Mouse (Mus musculus) spleen, embryonic (tissue): Measurements from ENCODE around the gene Syt7.

Experiments used
- CTCF ChIA-PET: fragments of 350-600 bp; sonication (Branson Sonifier 250); formaldehyde crosslinking; loops from one replicate; lab custom pipeline; 2022; lab: Charles Lee

Syt7 gene

DNA sequence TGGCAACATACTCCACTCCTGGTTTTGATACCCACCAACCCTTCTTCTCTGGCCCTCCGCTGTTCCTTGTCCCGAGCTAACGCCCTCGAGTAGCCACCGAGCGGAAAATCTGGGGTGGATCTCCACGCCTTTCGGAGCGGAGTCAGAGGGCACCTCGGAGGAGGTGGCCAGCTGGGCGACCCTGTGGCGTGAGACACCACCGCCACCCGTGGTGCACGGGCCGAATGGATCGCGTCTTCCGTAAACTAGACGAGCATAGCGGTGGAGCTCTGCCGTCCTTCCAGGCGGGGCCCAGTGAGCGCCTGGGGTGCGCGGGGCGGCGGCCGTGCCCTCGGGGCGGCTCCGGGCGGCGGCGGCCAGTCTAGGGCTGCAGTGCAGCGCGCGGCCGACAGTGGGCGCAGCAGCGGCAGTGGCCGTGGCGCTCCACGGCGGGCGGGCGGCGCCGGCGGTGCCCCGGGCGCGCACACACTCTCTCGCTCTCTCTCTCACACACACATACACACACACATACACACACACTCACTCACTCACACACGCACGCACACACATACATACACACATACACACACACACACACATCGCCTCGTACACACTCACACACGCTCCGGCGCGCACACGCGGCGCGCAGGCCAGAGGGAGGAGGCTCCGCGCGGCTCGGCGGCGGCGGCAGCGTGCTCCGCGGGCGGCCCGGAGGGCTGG is at the start of gene Syt7:
Gene Syt7 (plus strand): TSS at position 476 of the 699 bp plus-strand sequence.
- CTCF ChIA-PET: no interaction called here

GRCm38 (mm10) chr19:10339271-10339670 is 49.6 kb upstream of the Syt7 start:
- CTCF ChIA-PET: no interaction called here

- CTCF ChIA-PET: no interaction called here
Observed at GRCm38 (mm10) chr19:10340661-10341060, 48.2 kb upstream of the Syt7 start.

DNA sequence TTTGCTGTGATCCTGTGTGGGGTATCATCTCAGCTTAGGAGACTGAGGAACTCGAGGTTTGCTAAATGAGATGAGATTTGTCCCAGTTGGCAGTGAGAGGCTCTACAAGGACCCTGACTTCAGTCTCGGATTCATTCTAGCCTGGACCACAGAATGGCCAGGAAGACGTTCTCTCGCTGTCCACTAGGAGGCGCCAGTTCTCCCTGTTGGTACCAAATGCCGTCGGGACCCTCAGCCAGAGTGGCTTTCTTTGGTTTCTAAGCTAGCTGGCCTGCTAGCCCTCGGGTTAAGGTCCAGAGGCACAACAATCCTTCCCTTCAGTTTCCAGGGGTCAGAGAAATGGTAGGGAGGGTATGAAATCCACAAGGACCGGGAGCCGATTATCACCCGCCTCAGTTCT is 47.7 kb upstream of the Syt7 start:
- CTCF ChIA-PET: no interaction called here

GRCm38 (mm10) chr19:10341817-10342439 is 47.0 kb upstream of the Syt7 start:
- CTCF ChIA-PET: no interaction called here

GRCm38 (mm10) chr19:10343866-10344265 is 45.0 kb upstream of the Syt7 start:
- CTCF ChIA-PET: no interaction called here

GRCm38 (mm10) chr19:10345696-10346095 is 43.2 kb upstream of the Syt7 start:
- CTCF ChIA-PET: no interaction called here

GRCm38 (mm10) chr19:10347628-10348273 is 41.1 kb upstream of the Syt7 start:
- CTCF ChIA-PET: no interaction called here

DNA sequence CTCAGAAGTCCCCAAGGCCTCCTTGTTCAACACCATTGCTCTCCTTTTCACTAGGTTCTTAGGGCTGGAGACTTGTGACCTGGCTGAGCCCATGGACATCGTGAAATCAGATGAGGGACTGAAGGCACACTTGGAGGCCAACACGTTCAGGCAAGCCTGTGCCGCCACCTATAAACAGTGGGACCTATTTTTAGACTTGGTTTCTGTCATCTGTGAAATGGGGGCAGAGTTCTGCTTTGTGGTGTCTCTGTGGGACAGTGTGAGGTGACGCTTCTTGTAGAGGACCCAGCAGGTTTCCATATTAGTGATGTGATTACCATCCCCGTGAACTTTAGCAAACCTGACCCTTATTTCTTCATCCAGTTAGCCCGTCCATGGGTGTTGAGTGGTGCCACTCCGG is 36.7 kb upstream of the Syt7 start:
- CTCF ChIA-PET: no interaction called here

DNA sequence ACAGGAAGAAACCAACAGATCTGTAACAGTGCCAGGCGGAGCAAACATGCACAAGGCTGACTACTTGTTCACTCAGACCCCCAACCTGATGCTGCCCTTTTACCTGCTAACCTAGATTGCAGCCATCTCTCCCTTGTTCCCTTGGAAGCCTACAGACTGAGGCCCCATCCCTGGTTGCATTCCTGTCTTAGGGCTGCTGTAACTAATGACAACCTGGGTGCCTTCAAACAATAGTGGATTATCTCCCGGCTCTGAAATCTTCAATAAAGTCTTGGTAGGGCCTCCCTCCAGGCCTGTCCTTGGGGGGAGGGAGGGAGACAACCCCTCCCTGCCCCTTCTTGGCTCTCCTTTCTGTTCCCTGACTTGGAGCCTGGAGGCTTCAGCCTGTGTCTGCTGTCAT is 34.1 kb upstream of the Syt7 start:
- CTCF ChIA-PET: no interaction called here

- CTCF ChIA-PET: interaction anchor here (0.7 kb wide), 1 partner anchor 23 kb away, joined by 3 read pairs; no protein-coding TSS in a partner anchor
Observed at GRCm38 (mm10) chr19:10356845-10357503, 31.9 kb upstream of the Syt7 start.

GRCm38 (mm10) chr19:10359105-10359946 is 29.6 kb upstream of the Syt7 start:
- CTCF ChIA-PET: no interaction called here

DNA sequence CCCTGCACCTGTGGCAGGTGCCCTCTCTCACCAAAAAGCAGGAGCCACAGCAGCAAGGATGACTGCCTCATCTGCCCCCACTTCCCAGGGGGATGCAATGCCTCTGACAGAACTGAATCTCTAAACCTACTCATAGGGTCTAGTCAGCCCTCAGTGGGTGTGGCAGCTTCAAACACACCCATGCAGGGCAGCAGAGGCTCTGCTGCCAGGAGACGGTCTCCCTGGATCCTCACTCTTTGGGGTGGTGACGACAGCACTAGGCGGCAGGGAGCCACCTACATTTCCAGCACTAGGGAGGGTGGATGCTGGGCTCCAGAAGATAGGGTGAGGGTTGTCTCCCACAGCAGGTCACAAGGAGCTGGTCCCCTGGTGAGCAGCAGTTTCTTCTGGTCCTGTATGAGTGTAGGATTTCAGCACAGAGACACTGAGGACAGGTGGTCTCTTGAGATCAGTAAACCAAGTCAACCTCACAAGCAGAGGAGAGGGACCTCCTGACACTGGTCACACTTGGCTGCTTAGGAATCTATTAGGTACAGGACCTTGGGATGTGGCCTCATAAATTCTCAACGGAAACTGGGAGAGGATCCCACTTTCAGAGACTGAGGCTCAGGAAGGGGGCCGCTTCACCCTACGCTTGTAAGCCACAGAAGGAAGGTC is 26.3 kb upstream of the Syt7 start:
- CTCF ChIA-PET: no interaction called here

GRCm38 (mm10) chr19:10363869-10364268 is 25.0 kb upstream of the Syt7 start:
- CTCF ChIA-PET: no interaction called here

DNA sequence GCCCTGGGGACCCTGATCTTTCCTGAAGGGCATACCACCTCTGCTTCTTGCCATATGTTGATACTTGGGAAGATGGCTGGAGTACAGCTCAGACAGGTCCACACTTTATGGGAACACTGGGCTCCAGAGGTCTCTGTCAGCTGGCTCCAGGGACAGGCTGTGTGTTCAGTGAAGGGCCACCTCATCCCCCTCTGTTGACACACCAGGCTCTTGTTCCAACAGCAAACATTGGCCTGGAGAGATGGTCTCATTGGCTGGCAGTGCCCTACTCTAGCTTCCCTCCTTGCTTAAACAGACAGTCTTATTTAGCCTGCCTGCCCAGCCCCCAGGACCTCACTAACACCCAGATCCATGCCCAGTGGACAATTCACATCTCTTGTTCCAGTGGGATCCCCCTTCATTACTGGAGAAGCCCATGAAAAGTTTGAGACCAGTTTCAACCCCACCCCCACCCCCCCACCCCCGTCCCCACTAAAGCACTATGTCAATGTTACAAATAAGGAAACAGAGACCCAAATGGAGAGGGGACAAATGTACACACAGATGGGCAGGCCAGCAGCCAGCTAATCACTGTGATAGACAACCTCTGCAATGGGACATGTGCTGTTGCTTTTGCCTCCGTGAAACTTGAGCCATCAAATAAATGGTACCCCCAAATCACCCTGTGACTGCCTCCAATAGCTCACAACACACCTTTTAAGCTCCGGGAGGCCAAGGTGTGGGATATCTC is 22.6 kb upstream of the Syt7 start:
- CTCF ChIA-PET: no interaction called here

- CTCF ChIA-PET: no interaction called here
Observed at GRCm38 (mm10) chr19:10367802-10368201, 21.1 kb upstream of the Syt7 start.

DNA sequence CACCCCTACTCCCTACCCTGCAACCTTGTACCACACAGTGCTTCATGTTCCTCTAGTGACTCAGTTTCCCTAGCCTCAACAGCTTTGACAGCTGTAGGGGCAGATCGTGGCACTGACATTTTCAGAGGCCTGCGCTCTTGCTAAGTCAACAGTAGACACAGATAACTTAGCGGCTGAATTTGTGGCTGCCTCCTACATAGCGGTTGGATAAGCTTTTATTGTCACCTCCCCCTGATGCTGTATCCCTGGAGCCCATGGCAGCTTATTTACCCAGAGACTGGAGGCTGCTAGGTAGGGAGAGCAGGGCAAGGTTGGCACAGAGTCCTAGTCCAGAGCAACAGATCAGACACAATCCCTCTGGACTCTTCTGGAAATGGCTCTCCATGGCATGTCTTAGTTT is 19.0 kb upstream of the Syt7 start:
- CTCF ChIA-PET: no interaction called here

GRCm38 (mm10) chr19:10373191-10373590 is 15.7 kb upstream of the Syt7 start:
- CTCF ChIA-PET: interaction anchor here (0.7 kb wide), 1 partner anchor 48 kb away, joined by 3 read pairs; no protein-coding TSS in a partner anchor

GRCm38 (mm10) chr19:10375260-10375659 is 13.6 kb upstream of the Syt7 start:
- CTCF ChIA-PET: no interaction called here

GRCm38 (mm10) chr19:10379978-10380377 is 8.9 kb upstream of the Syt7 start:
- CTCF ChIA-PET: interaction anchor here (0.6 kb wide), 1 partner anchor 22 kb away, joined by 3 read pairs; no protein-coding TSS in a partner anchor
